Mouse (Mus musculus) cerebellum, postnatal 10 days (tissue): ENCODE data around the gene Snx13.

Experiments used
- DNase-seq, 2 experiments: peaks; one replicate each; pipeline ENCODE4 v3.0.0; 2021; ENCODE audit warnings: mixed read lengths in 2 of 2

Snx13 gene

DNA sequence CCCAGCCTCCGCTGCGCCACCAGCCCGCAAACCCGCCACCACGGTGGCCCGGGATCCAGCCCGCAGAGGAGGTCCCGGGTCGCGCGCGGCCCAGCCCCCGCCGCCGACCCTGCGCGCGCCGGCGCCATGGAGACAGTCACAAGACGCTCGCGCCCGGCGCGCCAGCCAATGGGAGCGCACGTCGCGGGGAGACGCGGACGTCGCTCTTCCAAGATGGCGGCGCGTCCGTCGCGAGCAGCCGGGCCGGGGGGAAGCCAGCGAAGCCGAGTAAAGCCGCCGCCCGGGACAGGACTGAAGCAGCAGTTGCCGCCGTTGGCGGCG is at the start of gene Snx13:
TSS of gene Snx13 (plus strand) at position 188 of the 321 bp plus-strand sequence.
- DNase-seq: peak; percentile 95 to 96

DNA sequence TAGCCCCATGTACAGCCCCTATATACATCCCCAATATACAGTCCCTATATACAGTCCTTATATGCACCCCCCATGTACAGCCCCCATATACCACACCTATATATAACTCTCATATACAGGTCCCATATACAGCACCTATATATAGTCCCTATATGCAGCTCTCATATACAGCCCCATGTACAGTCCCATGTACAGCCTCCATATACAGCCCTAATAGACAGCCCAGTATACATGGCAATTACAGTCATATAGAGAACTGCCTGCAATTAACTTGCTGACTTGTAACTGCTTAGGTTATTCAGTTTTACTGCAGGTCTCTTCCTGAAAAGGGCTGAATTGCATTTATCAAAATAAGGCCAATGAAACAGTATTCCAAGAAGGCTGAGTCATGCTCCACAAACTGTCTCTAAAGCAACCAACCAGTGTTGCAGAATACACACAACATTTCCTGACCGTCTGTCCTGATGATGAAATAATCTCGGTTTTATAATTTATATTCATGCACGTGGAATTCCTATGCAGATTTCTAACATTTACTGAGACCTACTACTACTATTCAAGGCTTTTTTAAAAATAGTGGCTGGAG is 49.3 kb upstream of the Snx13 start:
- DNase-seq: no peak

DNA sequence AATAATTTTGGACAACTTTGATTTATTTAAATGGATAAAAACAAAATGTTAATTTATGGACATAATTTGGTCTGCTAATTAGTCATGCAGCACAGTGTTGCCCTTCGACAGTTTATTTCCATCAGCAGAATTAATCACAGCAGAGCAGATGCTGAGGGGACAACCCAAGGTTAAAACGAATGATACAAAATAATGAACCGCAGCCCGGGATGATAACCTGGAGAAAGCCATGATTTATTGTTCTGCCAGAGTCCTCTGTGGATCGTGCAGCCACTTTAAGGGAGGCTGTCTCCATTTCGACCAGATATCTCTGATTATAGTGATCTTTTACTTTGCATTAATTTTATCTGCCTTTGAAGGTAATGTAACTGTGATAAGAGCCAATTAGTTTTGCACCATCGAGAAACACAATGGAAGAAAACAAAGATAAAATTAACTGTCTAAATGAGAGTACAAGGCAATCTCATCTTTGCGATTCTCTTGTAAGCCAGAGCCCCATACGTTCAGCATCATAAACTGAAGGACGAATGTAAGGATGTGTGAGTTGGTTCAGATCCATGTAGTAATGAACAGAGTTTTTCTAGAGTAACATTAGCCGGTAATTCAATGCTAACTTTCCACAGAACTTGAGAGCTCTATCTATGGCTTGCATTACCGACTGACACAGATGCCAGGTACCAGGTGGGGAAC is 48.1 kb upstream of the Snx13 start:
- DNase-seq: no peak

DNA sequence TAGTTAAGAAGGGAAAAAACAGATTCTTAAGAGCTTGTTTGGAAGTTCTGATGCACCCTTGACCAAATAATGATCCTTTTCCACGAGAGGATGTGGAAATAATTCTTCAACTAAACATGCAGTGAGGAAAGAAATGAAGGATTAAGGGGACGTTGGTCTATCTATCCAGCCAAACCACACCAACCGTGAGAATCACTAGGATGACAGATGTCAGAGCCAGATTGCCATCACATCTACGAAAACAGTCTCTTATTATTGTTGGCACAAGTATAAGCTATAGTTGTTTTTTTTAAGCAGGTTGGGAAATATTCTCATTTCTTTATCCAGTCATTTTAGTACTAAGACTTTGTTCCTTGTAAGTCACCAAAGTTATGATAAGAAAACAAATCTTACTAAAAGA is 46.7 kb upstream of the Snx13 start:
- peak in 1 of 2 experiments; percentile 9 for DNase-seq

DNA sequence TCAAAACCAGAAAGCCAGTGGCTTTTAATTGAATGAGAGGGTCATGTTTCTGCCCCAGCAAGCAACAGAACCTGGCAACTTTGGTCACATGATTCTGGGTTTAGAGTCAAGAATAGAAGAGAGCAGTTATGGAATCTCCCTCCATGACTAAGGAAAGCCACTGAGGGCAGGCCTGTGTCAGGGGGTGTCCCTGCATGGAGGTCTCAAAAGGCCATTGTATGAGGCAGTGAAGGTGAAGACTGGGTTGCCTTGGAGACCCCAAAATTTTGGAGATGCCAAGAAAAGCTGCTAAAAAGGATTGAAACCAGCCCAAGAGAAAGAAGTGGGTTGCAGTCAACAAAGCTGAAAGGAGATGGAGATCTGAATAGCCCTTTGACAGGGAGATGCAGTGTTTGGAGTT is 41.2 kb upstream of the Snx13 start:
- no peak for DNase-seq

DNA sequence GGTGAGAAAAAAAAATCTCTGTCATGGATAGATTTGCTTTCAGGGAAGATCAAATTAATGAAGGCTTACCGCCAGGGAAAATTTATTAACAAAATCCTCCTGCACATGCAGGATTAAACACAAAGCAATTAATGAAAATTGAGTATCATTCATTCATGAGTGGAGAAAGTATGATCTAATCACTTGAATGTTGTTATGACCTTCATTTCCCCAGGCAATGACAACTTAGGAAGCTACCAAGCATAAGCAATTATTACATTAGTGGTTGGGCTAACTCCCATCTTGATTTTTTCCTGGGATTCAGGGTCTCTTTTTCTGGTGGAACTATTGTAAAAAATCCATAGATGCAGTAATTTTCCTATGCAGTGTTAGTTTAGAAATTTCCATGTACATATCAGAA is 39.1 kb upstream of the Snx13 start:
- no peak for DNase-seq

DNA sequence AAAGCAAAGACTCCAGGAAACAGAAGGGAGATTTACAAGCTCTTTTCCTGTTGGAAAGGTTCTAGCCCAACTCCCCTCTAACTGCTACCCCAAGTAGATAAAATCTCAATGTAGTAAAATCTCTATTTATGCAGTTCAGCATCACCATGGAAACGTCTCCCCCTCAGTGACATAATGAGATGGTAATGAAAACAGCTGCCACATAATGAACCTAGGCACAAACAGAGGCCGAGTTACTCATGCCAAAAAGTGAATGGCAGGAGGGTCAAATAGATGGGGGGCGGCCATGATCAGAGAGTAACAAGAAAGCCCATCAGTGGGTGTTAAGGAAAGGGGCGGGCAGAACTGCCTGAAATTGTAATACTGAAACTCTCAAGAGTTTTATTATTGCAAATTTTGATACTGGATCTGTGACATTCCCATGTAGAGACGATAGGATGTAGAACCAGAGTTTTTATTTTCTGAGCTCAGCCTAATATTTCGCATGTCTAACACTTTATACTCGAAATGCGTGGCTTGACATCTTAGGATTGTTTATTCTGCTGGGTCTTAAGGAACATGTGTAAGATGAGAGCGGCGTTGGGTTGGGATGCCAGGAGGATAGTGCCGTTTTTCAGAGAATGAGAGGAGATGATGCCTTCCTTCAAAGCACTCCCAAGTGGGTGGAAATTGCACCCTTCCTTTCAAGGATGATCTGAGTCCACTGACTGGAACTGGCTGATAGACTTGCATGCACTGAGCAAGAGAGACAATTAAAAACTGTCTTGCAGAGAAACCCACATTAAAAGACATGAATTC is 38.4 kb upstream of the Snx13 start:
- DNase-seq: peak; percentile 17 to 46

DNA sequence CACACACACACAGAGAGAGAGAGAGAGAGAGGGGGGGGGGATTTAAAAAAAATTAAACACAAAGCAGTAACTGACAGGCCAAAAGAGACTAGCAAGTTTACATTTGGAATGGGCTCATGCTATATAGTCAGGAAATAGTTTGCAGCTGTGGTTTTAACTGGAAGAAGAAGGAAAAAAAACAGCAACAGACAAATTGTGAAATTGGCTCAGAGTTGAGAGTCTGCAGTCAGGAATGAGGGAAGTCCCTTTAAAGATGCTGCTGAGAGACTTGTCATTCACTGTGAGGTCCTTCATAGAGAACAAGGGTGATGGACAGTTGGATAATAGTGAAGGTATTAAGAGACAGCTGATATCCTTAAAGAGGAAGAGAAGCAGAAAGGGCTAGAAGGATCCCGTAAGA is 35.5 kb upstream of the Snx13 start:
- no peak for DNase-seq

DNA sequence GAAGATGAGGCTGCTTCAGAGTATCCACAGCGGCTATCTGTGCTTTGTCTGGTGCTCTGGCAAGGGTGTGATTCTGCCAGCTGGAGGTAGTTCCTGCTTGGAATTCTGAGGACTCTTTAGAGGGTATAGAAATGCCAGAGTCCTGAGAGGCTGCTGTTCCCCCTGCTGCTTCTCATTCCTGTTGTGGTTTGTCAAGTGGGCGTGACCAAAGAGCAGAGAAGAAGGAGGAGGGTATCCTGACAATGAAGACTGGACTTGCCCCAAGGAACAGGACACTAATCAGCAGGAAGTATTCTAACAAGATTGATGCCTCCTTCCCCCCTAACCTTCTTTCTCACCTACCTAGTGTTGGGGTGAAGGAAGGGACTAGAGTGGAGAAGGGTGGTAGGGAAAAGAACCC is 33.0 kb upstream of the Snx13 start:
- no peak for DNase-seq

DNA sequence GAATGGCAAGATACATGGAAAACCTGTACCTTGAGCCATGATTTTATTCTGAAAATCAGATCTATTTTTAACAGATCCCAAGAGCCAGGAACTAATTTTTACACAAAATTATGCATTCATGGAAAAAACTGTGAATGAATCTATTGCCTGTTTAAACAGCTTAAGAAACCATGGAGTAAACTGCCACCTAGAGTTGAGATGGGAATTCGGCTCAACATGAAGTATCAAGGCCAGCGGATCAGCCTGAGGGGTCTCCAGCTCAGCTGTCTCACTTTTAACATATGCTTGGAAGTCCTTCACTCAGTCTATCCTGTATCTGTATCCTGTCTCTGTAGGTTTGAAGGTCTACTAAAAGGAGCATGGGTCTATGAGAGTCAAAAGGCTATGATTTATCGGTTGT is 30.9 kb upstream of the Snx13 start:
- DNase-seq: peak; percentile 16 to 38

DNA sequence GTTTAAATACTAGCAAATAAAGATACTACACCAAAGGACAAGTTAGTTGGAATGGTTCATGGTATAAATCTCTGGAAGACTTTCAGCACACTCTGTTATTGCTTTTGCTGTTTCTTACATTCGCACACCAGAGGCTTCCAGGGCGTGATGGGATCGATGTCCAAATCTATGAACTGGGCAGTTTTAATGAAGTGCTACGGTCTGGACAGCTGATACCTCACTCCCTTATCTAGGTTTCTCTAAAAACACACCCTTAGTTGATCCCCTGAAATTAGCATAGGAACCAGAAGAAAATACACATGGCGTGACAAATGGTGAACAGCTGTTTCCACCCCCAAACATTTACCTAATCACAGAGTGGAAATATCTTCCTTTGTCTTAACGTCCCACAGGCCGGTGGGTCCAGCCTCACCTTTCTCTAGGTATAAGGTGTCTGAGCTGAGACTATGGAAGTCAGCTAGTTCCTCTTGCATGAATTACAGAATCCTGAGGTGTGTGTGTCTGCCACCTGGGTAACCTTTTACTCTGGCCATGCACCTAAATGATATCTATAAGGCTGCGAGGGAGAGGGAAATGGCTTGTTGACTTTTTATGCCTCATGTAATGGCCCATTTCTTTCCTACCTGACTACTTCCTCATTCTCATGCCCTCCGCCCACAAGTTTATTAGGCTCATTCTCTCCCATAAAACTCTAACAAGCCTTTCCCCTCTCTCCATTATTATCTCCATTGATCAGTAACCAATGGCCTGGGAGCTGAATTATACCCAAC is 30.3 kb upstream of the Snx13 start:
- no peak for DNase-seq

DNA sequence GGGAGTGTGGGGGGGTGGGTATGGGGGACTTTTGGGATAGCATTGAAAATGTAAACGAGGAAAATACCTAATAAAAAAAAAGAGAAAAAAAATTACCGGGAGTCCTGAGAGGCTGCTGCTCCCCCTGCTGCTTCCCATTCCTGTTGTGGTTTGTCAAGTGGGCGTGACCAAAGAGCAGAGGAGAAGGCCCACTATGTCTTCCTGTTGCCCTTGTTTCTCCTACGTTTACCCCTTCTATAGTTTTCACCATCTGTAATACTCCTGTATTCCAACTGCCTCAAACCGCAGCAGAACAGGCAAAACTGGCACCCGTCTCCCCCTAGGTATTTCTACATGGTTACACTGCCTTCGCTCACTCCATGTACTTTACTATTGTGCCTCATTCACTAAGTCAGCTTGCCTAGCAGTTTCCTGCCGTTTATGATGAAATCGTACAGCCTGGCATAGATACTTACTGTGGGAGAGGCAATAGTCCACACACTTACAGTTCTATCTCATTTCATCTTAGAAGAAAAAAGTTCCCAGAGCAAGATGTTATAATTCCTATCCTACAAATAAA is 28.2 kb upstream of the Snx13 start:
- DNase-seq: no peak

DNA sequence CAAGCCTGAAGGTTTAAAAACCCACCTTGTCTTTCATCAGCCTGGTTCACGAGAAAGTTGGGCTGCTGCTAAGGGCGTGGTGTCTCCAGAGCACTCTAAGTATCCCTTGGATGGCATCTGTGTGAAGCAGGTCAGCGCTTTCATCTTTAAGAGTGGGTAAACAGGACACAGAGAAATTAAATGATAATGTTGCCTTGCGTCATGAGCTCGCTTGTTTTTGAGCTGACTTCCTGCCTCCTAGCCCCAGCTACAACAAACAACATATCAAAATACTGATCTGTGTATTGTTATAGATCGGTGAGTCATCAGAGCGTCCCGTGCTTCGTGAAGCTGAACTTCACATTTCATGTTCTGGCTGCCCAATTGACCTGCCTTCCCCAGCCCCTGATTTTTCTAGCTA is 25.7 kb upstream of the Snx13 start:
- no peak for DNase-seq

DNA sequence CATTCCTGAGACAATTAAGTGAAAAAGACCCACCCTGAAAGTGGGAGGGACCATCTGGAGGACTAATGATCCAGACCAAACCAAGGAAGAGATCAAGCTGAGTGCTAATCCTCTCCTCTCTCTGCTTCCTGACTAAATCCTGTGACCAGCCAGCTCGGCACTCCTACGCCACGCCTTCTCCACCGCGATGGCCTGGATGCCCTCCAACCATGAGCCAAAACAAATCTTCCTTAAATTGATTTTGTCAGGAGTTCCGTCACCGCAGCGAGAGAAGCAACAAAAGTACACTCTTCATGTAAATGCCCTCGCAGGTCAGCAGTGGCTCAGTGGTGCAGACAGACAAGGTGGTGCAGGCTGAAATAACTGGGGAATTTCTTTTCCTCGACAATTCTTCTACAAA is 24.9 kb upstream of the Snx13 start:
- DNase-seq: peak; percentile 15 to 31

DNA sequence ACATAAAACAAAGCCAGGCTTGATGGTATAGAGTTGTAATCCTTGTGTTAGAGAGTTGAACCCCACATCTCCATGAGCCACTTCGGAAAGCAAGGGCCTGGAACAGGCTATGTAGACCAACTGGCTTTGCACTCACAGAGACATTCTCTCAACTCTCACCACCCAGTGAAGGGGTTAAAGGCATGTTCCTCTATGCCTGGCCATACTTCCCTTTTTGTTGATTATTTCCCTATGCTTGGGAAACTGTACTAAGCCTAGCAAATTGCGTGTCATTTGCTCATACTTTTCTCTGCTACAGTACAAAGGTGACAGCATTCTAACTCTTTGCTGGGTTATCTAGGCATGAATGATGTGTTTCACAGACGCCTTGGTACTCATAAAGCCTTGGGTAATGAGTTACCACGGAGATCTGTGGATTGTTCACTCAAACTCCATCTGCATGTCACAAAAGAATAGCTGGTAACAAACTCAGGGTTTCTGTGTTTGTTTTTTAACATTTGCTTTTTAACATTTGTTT is 21.0 kb upstream of the Snx13 start:
- no peak for DNase-seq

DNA sequence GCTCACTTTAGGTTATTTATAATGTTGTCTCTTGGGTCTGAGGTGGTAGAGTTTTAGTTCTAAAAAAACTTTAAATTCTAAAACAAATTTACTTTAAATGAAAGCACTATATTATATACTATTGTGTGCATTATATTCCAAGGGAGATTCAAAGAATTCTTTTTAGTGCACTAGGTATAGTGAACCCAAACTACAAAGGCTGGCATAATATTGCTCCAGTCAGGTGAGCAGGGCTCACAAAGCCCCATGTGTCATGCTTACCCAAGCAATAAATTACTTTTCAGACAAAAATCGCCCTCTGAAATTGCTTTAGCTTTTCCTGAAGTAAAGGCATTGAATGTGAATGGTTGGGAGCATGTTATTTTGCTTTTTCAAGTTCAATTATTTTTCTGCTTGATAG is 19.5 kb upstream of the Snx13 start:
- no peak for DNase-seq

DNA sequence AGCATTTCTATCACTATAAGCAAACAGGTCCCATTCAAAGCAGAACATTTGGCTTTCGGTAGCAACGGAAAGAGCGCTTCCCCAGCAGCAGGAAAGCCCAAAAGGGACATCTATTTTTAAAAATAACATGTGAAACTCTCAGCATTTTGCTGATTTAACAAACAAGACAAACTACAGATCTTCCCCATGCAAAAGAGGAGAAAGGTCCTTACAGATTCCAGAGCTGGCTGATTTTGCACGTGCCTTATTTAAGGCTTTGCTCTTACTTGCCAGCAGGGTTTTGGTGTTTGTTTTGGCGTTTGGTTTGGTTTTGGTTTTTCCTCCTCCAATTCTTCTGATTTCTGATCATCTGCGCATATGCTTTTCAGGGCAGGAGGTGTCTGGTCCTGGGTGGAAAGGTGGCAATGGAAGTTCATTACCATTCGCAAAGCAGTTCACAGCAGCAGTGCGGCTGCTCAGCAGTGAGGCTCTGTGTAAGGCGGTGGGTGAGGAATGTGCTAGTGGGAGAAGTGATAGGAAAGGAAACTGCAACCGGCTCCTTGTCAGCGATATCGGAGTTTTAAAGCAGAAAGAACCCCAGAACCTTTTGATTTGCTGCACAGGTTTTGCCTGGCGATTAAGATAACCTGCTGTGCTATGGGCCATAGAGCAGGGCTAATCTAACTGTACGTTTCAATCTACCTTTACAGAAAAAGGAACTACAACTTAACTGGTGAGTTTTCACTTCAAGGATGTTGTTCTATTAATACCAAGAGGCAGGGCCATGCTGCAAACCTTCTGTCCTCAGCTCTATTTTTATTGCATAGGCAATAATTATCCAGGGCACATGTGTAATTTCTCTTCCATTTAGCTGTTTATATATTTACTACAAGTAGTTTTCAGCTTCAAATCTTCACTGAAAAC is 8.1 kb upstream of the Snx13 start:
- no peak for DNase-seq

DNA sequence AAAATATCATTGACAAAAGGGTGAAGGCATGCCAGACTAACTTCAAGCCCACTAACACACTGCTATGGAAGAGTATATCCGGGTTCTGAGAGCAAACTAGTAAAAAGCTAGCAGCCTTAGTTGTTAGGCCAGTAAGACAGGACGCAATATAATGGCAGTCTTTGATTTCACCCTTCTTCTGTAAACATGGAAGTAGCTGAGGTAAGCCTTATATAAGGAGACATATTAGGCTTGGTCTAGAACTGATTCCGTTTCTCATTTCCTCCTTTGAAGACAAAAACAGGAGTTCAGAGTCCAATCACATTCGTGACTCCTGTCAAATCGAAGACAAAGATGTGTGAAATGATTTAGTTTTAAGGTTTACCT is 7.4 kb upstream of the Snx13 start:
- DNase-seq: no peak

DNA sequence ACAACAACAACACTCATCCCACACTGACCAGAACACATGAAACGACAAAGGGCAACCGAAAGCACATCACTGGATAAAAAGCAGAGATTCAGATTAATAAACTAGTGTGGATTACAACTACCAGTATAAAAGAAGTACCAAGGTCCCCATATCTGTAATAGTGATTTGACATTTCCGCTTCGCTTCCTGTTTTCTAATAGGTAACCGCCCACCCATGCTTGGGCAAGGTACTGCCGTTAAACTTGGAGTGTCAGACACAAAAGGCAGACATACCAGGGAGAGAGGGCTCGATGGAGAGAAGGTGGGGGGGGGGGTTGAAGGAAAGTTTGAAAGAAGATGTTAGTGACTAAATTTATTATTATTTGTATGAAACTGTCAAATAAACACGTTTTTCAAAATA is 5.0 kb upstream of the Snx13 start:
- DNase-seq: no peak

DNA sequence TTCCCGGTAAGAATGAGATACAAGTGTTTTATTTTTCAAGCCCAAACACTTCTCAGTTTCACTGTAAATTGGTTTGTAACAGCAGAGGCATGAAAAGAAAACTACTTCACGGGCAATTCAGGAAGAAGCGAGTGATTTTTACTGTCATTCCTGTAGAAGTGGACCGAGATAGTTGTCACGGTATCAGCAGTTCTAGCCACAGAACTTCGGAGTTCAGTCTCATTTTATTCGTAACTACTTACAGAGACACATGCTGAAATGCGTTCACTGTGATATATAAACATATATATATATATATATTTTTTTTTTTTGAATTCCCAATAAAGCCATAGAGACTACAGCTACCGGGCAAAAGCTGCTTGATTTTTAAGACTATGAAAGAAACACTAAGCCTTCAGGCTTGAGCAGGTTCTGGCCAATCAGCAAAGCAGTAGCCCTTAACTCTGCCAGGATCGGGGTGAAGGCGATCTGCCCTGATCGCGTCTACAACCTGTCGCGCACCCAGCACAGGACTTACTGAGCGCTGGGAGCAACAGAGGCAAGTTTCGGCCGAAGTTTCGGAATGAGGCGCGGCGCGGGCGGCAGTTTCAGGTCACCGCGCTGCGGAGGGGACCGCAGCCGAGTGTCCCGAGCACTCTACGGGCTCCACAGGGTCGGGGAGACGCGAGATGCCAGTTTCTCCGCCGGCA is 532 bp upstream of the Snx13 start:
- no peak for DNase-seq
